Mouse (Mus musculus) heart, adult 2 months (tissue): ENCODE measurements around the gene Rerg.
A peak's percentile ranks its signal among the peaks of the same experiment; 100 is the strongest.

ENCODE experiments used
- CTCF ChIP-seq: fragments of 200-600 bp; IDR thresholded peaks from 2 replicates; pipeline ENCODE4 v1.8.1; 2022; ENCODE audit warnings: antibody characterized with exemption, mild to moderate bottlenecking, moderate library complexity
- EP300 ChIP-seq: fragments of 200-500 bp; IDR thresholded peaks from 2 replicates; pipeline ENCODE4 v1.6.1; 2011; ENCODE audit warnings: low read depth, low read length, control low read depth; ENCODE audit not compliant: insufficient read depth
- POLR2A ChIP-seq: fragments of 200-500 bp; IDR thresholded peaks from 2 replicates; pipeline ENCODE4 v1.6.1; 2011; ENCODE audit warnings: mild to moderate bottlenecking, low read depth, low read length, control low read depth; ENCODE audit not compliant: insufficient read depth

- no peak for TF ChIP-seq EP300
- TF ChIP-seq CTCF, result peak; percentile 18; the same call in 1 of the 2 replicates
- TF ChIP-seq POLR2A, result no peak
These were observed 26.3 kb downstream of the Rerg start for GRCm38 (mm10) chr6:137143818-137144525.
